Mouse (Mus musculus): ENCODE measurements around the gene Dop1b. TPM values are rescaled to one million over a fixed set of nuclear protein-coding genes. Genes with fewer than 3 reads are reported as not detected.

Gene Dop1b
- polyA plus RNA-seq, 1 experiment: 20.7 TPM

DNA sequence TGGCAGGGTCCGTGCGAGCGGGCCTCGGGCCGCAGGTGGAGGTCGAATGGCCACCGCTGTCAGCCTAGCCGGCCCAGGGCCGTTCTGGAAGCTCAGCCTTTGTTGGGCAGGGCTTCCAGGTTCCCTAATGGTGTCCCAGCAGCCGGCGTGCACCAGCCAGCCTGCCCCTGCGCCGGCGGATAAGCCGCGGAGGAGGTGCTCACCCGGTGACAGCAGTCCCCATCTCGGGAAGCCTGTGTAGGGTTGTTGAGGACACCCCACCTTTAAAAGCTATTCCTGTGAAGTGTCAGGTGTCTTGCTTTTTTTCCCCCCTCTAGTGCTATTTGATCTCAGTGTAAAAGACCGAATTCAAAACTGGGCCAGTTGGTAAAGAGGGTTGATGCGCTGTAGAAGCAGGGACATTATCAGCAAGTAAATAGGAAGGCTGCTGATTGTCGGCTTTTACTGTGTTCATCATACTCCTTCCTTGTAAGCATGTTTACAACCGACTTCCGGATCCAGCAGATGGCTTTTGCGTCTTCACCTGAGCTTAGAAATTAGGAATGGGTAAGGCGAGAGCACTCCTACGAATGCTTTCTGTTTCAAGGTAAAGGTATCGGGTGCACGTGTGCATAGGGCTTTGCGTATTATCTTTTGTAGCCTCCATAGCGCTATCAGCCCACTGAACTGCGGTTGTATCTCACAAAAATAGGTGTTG is 633 bp downstream of the Dop1b start:
- Histone ChIP-seq H3K4me1 (ENCODE audit: control insufficient read depth, insufficient read depth, low read length) (peaks cover 2% of the 10 kb centered on the region), H3K4me3 (ENCODE audit: insufficient read depth, low read length) (peak overlapping the region; percentile 71), H3K27ac (ENCODE audit: insufficient read depth, low read length) (no peak overlapping the region)
- no peak for TF ChIP-seq POLR2A (IDR thresholded peaks at IDR 0.05; ENCODE audit: low read depth, low read length)
- no peak for TF ChIP-seq CTCF (IDR thresholded peaks at IDR 0.05; ENCODE audit: borderline replicate concordance, insufficient read depth, low read length)

GRCm38 (mm10) chr16:93712966-93713365 is 1.3 kb downstream of the Dop1b start:
- TF ChIP-seq POLR2A (IDR thresholded peaks at IDR 0.05; ENCODE audit: low read depth, low read length) (no peak), CTCF (IDR thresholded peaks at IDR 0.05; ENCODE audit: borderline replicate concordance, insufficient read depth, low read length) (no peak)
- Histone ChIP-seq H3K4me1 (ENCODE audit: control insufficient read depth, insufficient read depth, low read length) (peaks cover 2% of the 10 kb centered on the region), H3K27ac (ENCODE audit: insufficient read depth, low read length) (no peak overlapping the region), H3K4me3 (ENCODE audit: insufficient read depth, low read length) (no peak overlapping the region)

GRCm38 (mm10) chr16:93714426-93714825 is 2.7 kb downstream of the Dop1b start:
- TF ChIP-seq CTCF (IDR thresholded peaks at IDR 0.05; ENCODE audit: borderline replicate concordance, insufficient read depth, low read length) (no peak), POLR2A (IDR thresholded peaks at IDR 0.05; ENCODE audit: low read depth, low read length) (no peak)
- Histone ChIP-seq H3K4me1 (ENCODE audit: control insufficient read depth, insufficient read depth, low read length) (peaks cover 2% of the 10 kb centered on the region), H3K27ac (ENCODE audit: insufficient read depth, low read length) (no peak overlapping the region), H3K4me3 (ENCODE audit: insufficient read depth, low read length) (no peak overlapping the region)

GRCm38 (mm10) chr16:93715826-93716225 is 4.1 kb downstream of the Dop1b start:
- no peak for TF ChIP-seq POLR2A (IDR thresholded peaks at IDR 0.05; ENCODE audit: low read depth, low read length)
- no peak for TF ChIP-seq CTCF (IDR thresholded peaks at IDR 0.05; ENCODE audit: borderline replicate concordance, insufficient read depth, low read length)
- H3K4me1 ChIP-seq (ENCODE audit: control insufficient read depth, insufficient read depth, low read length): peaks cover 2% of the 10 kb centered on the region
- no peak overlapping the region for H3K4me3 ChIP-seq (ENCODE audit: insufficient read depth, low read length)
- H3K27ac ChIP-seq (ENCODE audit: insufficient read depth, low read length): no peak overlapping the region

GRCm38 (mm10) chr16:93717299-93717703 is 5.6 kb downstream of the Dop1b start:
- Histone ChIP-seq H3K27ac (ENCODE audit: insufficient read depth, low read length) (no peak overlapping the region), H3K4me3 (ENCODE audit: insufficient read depth, low read length) (no peak overlapping the region), H3K4me1 (ENCODE audit: control insufficient read depth, insufficient read depth, low read length) (peaks cover 2% of the 10 kb centered on the region)
- no peak for TF ChIP-seq POLR2A (IDR thresholded peaks at IDR 0.05; ENCODE audit: low read depth, low read length)

- Histone ChIP-seq H3K4me3 (ENCODE audit: insufficient read depth, low read length) (no peak overlapping the region), H3K4me1 (ENCODE audit: control insufficient read depth, insufficient read depth, low read length) (no peaks in the 10 kb centered on the region), H3K27ac (ENCODE audit: insufficient read depth, low read length) (no peak overlapping the region)
- no peak for TF ChIP-seq CTCF (IDR thresholded peaks at IDR 0.05; ENCODE audit: borderline replicate concordance, insufficient read depth, low read length)
- TF ChIP-seq POLR2A (IDR thresholded peaks at IDR 0.05; ENCODE audit: low read depth, low read length): no peak
Observed at GRCm38 (mm10) chr16:93721771-93722170, 10.1 kb downstream of the Dop1b start.

DNA sequence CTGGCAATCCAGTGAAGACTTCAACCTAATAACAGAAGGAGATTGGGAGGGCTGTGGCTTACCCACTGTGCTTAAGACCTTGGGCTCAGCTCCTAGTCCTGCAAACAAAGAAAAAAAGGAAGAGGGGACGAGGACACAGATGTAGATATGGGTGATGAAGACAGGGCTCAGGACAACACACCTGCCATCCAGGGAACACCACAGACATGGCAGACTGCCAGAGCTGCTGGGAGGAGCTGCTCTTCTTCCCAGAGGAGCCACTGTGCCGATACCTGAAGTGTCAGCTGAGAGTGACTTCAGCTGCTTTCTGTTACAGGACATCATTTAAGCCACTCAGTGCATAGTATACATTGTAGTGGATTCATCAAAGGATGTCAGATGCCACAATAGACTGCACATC is 10.8 kb downstream of the Dop1b start:
- H3K27ac ChIP-seq (ENCODE audit: insufficient read depth, low read length): no peak overlapping the region
- TF ChIP-seq CTCF (IDR thresholded peaks at IDR 0.05; ENCODE audit: borderline replicate concordance, insufficient read depth, low read length) (no peak), POLR2A (IDR thresholded peaks at IDR 0.05; ENCODE audit: low read depth, low read length) (no peak)
- no peak overlapping the region for H3K4me3 ChIP-seq (ENCODE audit: insufficient read depth, low read length)
- H3K4me1 ChIP-seq (ENCODE audit: control insufficient read depth, insufficient read depth, low read length): no peaks in the 10 kb centered on the region

DNA sequence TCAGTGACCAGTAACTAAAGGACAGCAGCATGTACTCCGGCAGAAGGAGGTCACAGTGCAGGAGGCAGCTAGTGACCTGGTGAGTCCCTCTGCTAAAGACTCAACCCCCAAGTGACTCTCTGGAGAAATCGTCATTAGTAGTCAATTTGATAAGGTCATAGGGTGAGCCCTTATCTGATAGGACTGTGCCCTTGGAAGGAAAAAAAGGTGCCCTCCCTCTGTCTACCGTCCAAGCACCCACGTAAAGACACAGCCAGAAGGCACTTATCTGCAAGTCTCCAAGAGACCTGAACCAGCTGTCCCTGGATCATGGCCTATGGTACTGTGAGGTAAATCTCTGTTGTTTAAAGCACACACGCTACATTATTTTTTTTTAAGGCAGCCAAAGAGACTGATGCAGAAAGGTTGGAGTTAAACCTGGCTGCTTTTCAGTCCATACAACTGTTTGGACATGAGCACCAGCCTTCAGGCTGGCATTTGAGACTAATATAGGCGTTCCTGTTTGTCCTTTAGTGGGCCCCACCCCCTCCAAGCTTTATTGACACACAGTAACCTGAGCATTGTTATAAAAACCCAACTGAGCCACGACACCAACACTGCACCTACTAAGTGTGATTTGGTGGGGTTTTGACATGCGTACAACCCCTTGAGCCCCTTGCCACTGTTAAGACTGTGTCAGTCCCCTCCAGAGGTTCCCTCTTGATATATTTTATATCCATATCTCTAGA is 13.9 kb downstream of the Dop1b start:
- TF ChIP-seq POLR2A (IDR thresholded peaks at IDR 0.05; ENCODE audit: low read depth, low read length) (no peak), CTCF (IDR thresholded peaks at IDR 0.05; ENCODE audit: borderline replicate concordance, insufficient read depth, low read length) (no peak)
- Histone ChIP-seq H3K4me3 (ENCODE audit: insufficient read depth, low read length) (no peak overlapping the region), H3K27ac (ENCODE audit: insufficient read depth, low read length) (no peak overlapping the region), H3K4me1 (ENCODE audit: control insufficient read depth, insufficient read depth, low read length) (no peaks in the 10 kb centered on the region)

DNA sequence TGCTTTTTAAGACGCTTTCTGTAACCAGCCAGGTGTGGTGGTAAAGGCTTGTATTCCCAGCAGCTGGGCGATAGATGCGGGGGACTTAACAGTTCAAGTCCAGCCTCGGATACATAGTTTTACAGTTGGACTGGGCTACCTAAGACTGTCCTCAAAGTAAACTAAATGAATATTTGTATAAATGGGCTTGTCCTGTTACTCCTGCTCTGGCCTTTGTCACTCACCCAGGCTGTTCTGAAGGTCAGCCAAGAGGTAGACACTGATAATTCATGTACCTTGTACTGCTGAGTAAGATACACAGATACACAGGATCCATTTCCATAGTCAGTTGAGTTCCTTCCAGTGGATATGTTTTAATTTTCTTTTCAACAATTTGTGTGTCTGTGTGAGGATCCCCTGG is 14.5 kb downstream of the Dop1b start:
- Histone ChIP-seq H3K27ac (ENCODE audit: insufficient read depth, low read length) (no peak overlapping the region), H3K4me1 (ENCODE audit: control insufficient read depth, insufficient read depth, low read length) (no peaks in the 10 kb centered on the region), H3K4me3 (ENCODE audit: insufficient read depth, low read length) (no peak overlapping the region)
- no peak for TF ChIP-seq CTCF (IDR thresholded peaks at IDR 0.05; ENCODE audit: borderline replicate concordance, insufficient read depth, low read length)

GRCm38 (mm10) chr16:93728676-93729075 is 17.0 kb downstream of the Dop1b start:
- Histone ChIP-seq H3K4me1 (ENCODE audit: control insufficient read depth, insufficient read depth, low read length) (no peaks in the 10 kb centered on the region), H3K4me3 (ENCODE audit: insufficient read depth, low read length) (no peak overlapping the region), H3K27ac (ENCODE audit: insufficient read depth, low read length) (no peak overlapping the region)
- TF ChIP-seq POLR2A (IDR thresholded peaks at IDR 0.05; ENCODE audit: low read depth, low read length) (no peak), CTCF (IDR thresholded peaks at IDR 0.05; ENCODE audit: borderline replicate concordance, insufficient read depth, low read length) (no peak)

All from embryonic fibroblast, embryonic 13.5 days (primary cell).